Mouse (Mus musculus) embryonic fibroblast, embryonic 13.5 days (primary cell): ENCODE measurements around the gene Vrk3.

Experiments
- CTCF ChIP-seq: IDR thresholded peaks from 2 replicates; pipeline ENCODE4 v1.5.1; 2011; ENCODE audit warnings: mild to moderate bottlenecking, control low read depth, low read length, moderate library complexity, borderline replicate concordance; ENCODE audit not compliant: insufficient read depth
- POLR2A ChIP-seq: IDR thresholded peaks from 2 replicates; pipeline ENCODE4 v1.6.1; 2011; ENCODE audit warnings: low read depth, mild to moderate bottlenecking, control low read depth, low read length, moderate library complexity

- peak; percentile 28; the same call in 1 of the 2 replicates for TF ChIP-seq CTCF
- no peak for TF ChIP-seq POLR2A
Observed at GRCm38 (mm10) chr7:44701921-44702320, 46.3 kb upstream of the Vrk3 start.
